Mouse (Mus musculus): ENCODE results near the gene Taf1. TPM values are rescaled to one million over a fixed set of nuclear protein-coding genes. Genes with fewer than 3 reads are reported as not detected.
A peak's percentile ranks its signal among the peaks of the same experiment; 100 is the strongest.

The Taf1 gene
- 10 to 100 TPM in 1 of 4 experiments, 1 to 10 TPM in 3; 7.0 to 10.3 (median 8.4) TPM for total RNA-seq (2022)

- DNase-seq (ENCODE audit: low spot score in 2 of 2): peak; percentile 87 to 93
Observed at GRCm38 (mm10) chrX:101532347-101533221, at the start of gene Taf1. Gene Taf1, plus strand, starts transcription at chrX:101532734.

- DNase-seq (ENCODE audit: low spot score in 2 of 2): peak; percentile 2 to 10
Observed at GRCm38 (mm10) chrX:101486487-101487152, 45.9 kb upstream of the Taf1 start.

- no peak for DNase-seq (ENCODE audit: low spot score in 2 of 2)
Observed at GRCm38 (mm10) chrX:101504636-101505035, 27.9 kb upstream of the Taf1 start.

- DNase-seq (ENCODE audit: low spot score in 2 of 2): no peak
Observed at GRCm38 (mm10) chrX:101515710-101516109, 16.8 kb upstream of the Taf1 start.

- no peak for DNase-seq (ENCODE audit: low spot score in 2 of 2)
Observed at GRCm38 (mm10) chrX:101518006-101518405, 14.5 kb upstream of the Taf1 start.

GRCm38 (mm10) chrX:101522027-101522426 is 10.5 kb upstream of the Taf1 start:
- DNase-seq (ENCODE audit: low spot score in 2 of 2): no peak

- no peak for DNase-seq (ENCODE audit: low spot score in 2 of 2)
Observed at GRCm38 (mm10) chrX:101527356-101527755, 5.2 kb upstream of the Taf1 start.

GRCm38 (mm10) chrX:101585455-101585854 is 52.9 kb downstream of the Taf1 start:
- no peak for DNase-seq (ENCODE audit: low spot score in 2 of 2)

- no peak for DNase-seq (ENCODE audit: low spot score in 2 of 2)
Observed at GRCm38 (mm10) chrX:101616183-101616582, 83.6 kb downstream of the Taf1 start.

GRCm38 (mm10) chrX:101617889-101618288 is 85.4 kb downstream of the Taf1 start:
- no peak for DNase-seq (ENCODE audit: low spot score in 2 of 2)

GRCm38 (mm10) chrX:101620317-101620716 is 87.8 kb downstream of the Taf1 start:
- no peak for DNase-seq (ENCODE audit: low spot score in 2 of 2)

- DNase-seq (ENCODE audit: low spot score in 2 of 2): no peak
Observed at GRCm38 (mm10) chrX:101622539-101622938, 90.0 kb downstream of the Taf1 start.

- no peak for DNase-seq (ENCODE audit: low spot score in 2 of 2)
Observed at GRCm38 (mm10) chrX:101636821-101637525, 104.4 kb downstream of the Taf1 start.

- DNase-seq (ENCODE audit: low spot score in 2 of 2): no peak
Observed at GRCm38 (mm10) chrX:101638856-101639255, 106.3 kb downstream of the Taf1 start.

- no peak for DNase-seq (ENCODE audit: low spot score in 2 of 2)
Observed at GRCm38 (mm10) chrX:101639306-101639705, 106.8 kb downstream of the Taf1 start.

GRCm38 (mm10) chrX:101639741-101640166 is 107.2 kb downstream of the Taf1 start, which contains the start of gene Ogt:
Gene Ogt, plus strand, starts transcription at chrX:101640060.
- peak; percentile 84 to 88 for DNase-seq (ENCODE audit: low spot score in 2 of 2)

GRCm38 (mm10) chrX:101640194-101641160 is 107.9 kb downstream of the Taf1 start:
- peak; percentile 14 to 34 for DNase-seq (ENCODE audit: low spot score in 2 of 2)

GRCm38 (mm10) chrX:101641161-101641530 is 108.6 kb downstream of the Taf1 start:
- no peak for DNase-seq (ENCODE audit: low spot score in 2 of 2)

GRCm38 (mm10) chrX:101642091-101642490 is 109.6 kb downstream of the Taf1 start:
- no peak for DNase-seq (ENCODE audit: low spot score in 2 of 2)

GRCm38 (mm10) chrX:101645286-101645685 is 112.8 kb downstream of the Taf1 start:
- DNase-seq (ENCODE audit: low spot score in 2 of 2): no peak

GRCm38 (mm10) chrX:101646621-101647020 is 114.1 kb downstream of the Taf1 start:
- no peak for DNase-seq (ENCODE audit: low spot score in 2 of 2)

Data from gastrocnemius, adult 8-10 months (tissue).